Mouse (Mus musculus) forebrain, embryonic 11.5 days (tissue): Measurements from ENCODE around the gene Gm20517. TPM values are rescaled to one million over a fixed set of nuclear protein-coding genes. Genes with fewer than 3 reads are reported as not detected.
A peak's percentile ranks its signal among the peaks of the same experiment; 100 is the strongest.
"Not testable (repeated sequence)": the region's sequence is repeated elsewhere in the genome, so short reads cannot be mapped to it uniquely, and the experiment has no call there.

Experiments
- ATAC-seq: fragments of 200-750 bp; cut with Nextera tagmentation; replicated peaks from 2 replicates; pipeline ENCODE4 v1.8.0; 2017; ENCODE audit warnings: moderate TSS enrichment; ENCODE audit not compliant: low FRiP score
- DNase-seq: peaks from one replicate; pipeline ENCODE4 v3.0.0-alpha.2; 2017; ENCODE audit warnings: low spot score
- H3K27ac ChIP-seq: fragments of 300-500 bp; sonication (generic); 2 replicates; pipeline ENCODE4 v1.5.1; 2014; ENCODE audit warnings: low read depth, low read length
- H3K27me3 ChIP-seq: fragments of 300-500 bp; sonication (generic); 2 replicates; pipeline ENCODE4 v1.6.1; 2014; ENCODE audit warnings: mild to moderate bottlenecking, low read length, mixed read lengths; ENCODE audit not compliant: control insufficient read depth, insufficient read depth
- H3K36me3 ChIP-seq: fragments of 300-500 bp; sonication (generic); 2 replicates; pipeline ENCODE4 v1.6.1; 2014; ENCODE audit warnings: mild to moderate bottlenecking, low read length, moderate library complexity, mixed read lengths; ENCODE audit not compliant: control insufficient read depth, insufficient read depth
- H3K4me1 ChIP-seq: fragments of 300-500 bp; sonication (generic); replicated peaks from 2 replicates; pipeline ENCODE4 v1.6.1; 2014; ENCODE audit warnings: low read length, mixed read lengths; ENCODE audit not compliant: control insufficient read depth, insufficient read depth
- H3K4me2 ChIP-seq: fragments of 300-500 bp; sonication (generic); 2 replicates; pipeline ENCODE4 v1.6.1; 2014; ENCODE audit warnings: low read depth, mild to moderate bottlenecking, low read length, moderate library complexity, mixed read lengths; ENCODE audit not compliant: severe bottlenecking
- H3K4me3 ChIP-seq: fragments of 300-500 bp; sonication (generic); 2 replicates; pipeline ENCODE4 v1.5.1; 2014; ENCODE audit warnings: low read depth, low read length
- H3K9ac ChIP-seq: fragments of 300-500 bp; sonication (generic); 2 replicates; pipeline ENCODE4 v1.6.1; 2014; ENCODE audit warnings: low read length
- H3K9me3 ChIP-seq: fragments of 300-500 bp; sonication (generic); 2 replicates; pipeline ENCODE4 v1.6.1; 2016; ENCODE audit warnings: low read length, mixed read lengths; ENCODE audit not compliant: control insufficient read depth
- WGBS: fragments of 180-500 bp; shearing (Covaris S2); extraction: QIAGEN DNeasy Blood & Tissue Kit; methylation state at CpG from one replicate; pipeline ENCODE4 v1.1.7; 2014; 5-methylcytosine and 5-hydroxymethylcytosine counted together
- polyA plus RNA-seq: library from polyadenylated mRNA; unstranded; fragments of >200 nt; fragmentation: Nextera tagmentation; extraction: Ambion mirVana; gene quantifications from 2 replicates; pipeline ENCODE4 v1.2.1, GENCODE M21; 2014

Gene Gm20517
- polyA plus RNA-seq, 1 experiment from 2014 or later: 2.4 TPM

DNA sequence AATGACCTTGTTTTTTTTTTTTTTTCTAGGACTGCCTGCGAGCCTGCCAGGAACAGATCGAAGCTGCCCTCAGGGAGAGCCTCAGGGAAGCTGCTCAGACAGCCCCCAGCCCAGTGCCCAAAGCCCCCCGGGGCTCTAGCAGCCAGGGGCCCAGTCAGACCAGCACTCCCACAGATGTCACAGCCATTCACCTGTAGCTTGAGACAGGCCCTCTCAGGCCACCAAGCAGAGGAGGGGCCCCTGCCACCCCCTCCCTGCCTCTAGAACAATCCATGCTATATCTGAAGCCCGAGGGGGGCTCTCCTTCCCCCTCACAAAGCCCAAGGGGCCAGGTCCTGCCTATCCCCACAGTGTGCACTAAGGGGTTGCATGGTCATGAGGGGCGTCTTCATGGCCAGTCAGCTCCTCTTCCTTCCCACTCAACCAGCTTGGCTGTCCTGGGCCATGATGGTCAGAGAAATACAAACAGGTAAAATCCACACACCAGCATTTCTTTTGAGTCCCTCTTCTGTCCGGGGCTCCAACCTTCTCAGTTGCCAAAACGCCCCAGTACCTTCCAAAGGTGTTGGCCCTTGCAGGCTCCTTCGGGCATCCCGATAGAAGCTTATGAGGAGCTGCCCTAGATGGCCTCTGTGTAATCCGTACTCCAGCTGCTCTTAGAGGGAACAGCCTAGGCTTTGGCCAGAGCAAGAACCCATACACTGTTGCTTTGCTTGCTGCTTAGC, 12.6 kb upstream of the Gm20517 start:
- Histone ChIP-seq H3K4me1 (peaks cover 28% of the 10 kb centered on the region), H3K27ac (peak overlapping the region; percentile 37; the same call in 1 of the 2 replicates)
- ATAC-seq, H3K36me3 ChIP-seq, H3K9ac ChIP-seq, H3K4me2 ChIP-seq, H3K9me3 ChIP-seq, H3K27me3 ChIP-seq, DNase-seq, H3K4me3 ChIP-seq: not testable (repeated sequence)
- 88% methylated on average over 10 of the region's 10 CpGs for WGBS

DNA sequence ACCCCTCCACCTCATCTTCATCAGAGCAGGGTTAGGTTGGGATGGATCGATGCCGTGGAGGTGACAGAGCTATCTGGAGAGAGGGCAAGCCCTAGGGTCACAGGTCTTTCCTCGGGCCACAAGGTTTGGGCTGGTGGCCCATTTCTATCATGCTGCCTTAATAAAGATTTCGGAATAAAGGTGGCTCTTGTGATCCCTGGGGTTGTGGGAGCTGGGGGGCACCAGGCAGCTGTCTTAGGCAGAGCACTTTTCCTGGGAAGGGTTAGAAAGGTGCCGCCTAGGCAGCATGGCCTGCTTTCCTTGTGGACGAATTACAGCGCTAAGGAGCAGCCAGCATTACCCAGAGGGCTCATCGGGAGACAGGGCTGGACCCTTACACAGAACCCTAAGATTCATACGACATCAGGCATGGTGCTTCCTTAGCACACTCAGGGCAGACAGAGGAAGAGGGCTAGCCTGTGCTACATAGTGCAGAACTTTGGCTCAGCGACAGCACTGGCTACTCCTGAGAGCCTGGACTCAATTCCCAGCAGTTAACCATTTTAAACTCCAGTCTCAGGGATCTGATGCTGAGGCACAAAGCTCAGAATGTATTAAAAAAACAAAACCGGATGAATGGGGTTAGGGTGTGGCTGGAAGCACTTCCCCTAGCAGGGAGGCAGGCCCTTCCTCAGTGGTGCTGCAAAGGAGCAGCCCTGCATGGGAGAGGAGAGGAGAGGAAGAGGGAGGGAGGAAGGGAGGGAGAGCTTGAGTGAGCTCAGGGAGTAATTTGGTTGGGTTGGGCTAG, 11.7 kb upstream of the Gm20517 start:
- peaks cover 5% of the 10 kb centered on the region for H3K36me3 ChIP-seq

DNA sequence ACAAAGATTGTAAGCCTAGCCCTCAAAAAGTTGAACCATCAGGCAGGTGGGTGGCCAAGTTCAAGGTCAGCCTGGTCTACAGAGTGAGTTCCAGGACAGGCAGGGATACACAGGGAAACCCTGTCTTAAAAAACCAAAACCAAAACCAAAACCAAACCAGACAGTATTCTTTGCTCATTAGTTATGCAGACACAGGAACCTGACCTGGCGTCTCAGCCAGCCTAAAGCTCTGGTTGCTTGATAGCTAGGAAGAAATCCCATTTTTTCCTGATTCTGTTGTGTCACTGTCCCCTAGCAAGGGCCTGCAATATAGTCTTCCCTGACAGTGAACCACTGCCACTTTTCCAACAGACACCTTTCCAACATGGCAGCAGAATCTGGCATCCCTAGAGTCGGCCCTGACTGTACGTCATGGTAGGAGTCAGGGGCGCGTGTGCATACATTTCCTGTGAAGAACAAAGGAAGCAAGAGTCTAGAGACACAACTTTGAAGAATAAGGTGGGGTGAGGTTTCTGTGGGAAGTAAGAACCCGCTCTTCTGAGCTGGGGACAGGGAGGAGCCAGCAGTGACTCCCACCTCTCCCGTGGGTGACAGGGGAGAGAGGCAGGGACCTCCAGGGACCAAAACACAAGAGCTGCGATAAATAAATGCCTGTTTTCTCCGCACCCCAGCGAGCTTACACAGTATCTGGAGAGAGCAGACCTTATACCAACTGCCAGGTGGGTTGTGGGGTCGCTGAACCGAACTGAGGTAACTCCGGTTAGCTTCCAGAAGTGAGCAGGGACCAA, 10.6 kb upstream of the Gm20517 start:
- Histone ChIP-seq H3K27me3 (no peaks in the 10 kb centered on the region), H3K27ac (no peak overlapping the region), H3K4me2 (no peak overlapping the region), H3K9me3 (no peaks in the 10 kb centered on the region), H3K36me3 (peaks cover 5% of the 10 kb centered on the region), H3K9ac (no peak overlapping the region), H3K4me3 (no peak overlapping the region), H3K4me1 (peaks cover 21% of the 10 kb centered on the region)
- WGBS: 91% methylated on average over 13 of the region's 13 CpGs
- ATAC-seq (no peak), DNase-seq (no peak)

More for the DNA sequence above, 11.7 kb upstream of the Gm20517 start:
- Histone ChIP-seq H3K4me3 (no peak overlapping the region), H3K9ac (no peak overlapping the region), H3K4me2 (no peak overlapping the region), H3K27me3 (no peaks in the 10 kb centered on the region), H3K9me3 (no peaks in the 10 kb centered on the region), H3K4me1 (peaks cover 28% of the 10 kb centered on the region), H3K27ac (no peak overlapping the region)
- ATAC-seq: no peak
- no peak for DNase-seq
- WGBS: 80% methylated on average over 11 of the region's 11 CpGs

DNA sequence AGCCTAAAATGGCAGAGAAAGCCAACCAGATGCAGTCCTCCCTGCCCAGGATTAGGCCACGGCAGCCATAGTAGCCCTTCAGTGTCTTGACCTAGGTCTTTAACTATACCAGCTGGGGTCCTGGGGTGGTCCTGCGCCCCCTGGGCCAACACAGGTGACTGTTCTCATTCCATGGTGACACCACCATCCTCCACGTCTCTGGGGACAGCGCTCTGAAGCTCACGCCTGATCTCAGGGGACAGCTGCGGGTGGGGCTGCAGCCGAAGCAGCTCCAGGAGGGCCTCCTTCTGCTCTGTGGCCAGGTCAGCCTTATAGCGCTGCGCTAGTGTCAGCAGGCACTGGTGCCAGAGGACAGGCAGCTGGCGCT, 10.0 kb upstream of the Gm20517 start:
- 94% methylated on average over 10 of the region's 10 CpGs for WGBS
- Histone ChIP-seq H3K9ac (no peak overlapping the region), H3K4me1 (peaks cover 16% of the 10 kb centered on the region), H3K27me3 (no peaks in the 10 kb centered on the region), H3K27ac (no peak overlapping the region), H3K36me3 (peaks cover 5% of the 10 kb centered on the region), H3K4me3 (no peak overlapping the region), H3K9me3 (no peaks in the 10 kb centered on the region), H3K4me2 (no peak overlapping the region)
- DNase-seq (no peak), ATAC-seq (no peak)

DNA sequence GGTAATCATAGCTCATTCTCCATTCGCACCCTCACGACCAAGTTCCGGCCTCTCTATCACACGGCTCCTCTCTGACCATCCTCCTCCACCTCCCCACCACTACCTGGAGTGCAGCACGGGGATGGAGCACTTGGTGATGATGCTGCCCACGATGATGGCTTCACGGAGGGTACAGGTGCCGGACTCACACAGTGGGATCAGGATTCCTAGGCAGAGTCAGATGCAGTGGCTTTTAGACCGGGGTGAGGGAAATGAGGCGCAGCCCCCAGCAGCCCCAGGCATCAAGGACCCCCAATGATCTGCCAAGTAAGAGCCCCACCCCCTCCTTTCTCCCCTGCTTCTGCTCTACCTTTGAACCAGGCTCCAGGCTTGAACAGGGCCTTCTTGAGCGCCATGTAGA, 9.1 kb upstream of the Gm20517 start:
- ATAC-seq (no peak), DNase-seq (no peak)
- Histone ChIP-seq H3K9ac (no peak overlapping the region), H3K4me1 (peaks cover 8% of the 10 kb centered on the region), H3K4me3 (no peak overlapping the region), H3K27me3 (no peaks in the 10 kb centered on the region), H3K27ac (no peak overlapping the region), H3K36me3 (peaks cover 5% of the 10 kb centered on the region), H3K9me3 (no peaks in the 10 kb centered on the region), H3K4me2 (no peak overlapping the region)
- 91% methylated on average over 11 of the region's 11 CpGs for WGBS

DNA sequence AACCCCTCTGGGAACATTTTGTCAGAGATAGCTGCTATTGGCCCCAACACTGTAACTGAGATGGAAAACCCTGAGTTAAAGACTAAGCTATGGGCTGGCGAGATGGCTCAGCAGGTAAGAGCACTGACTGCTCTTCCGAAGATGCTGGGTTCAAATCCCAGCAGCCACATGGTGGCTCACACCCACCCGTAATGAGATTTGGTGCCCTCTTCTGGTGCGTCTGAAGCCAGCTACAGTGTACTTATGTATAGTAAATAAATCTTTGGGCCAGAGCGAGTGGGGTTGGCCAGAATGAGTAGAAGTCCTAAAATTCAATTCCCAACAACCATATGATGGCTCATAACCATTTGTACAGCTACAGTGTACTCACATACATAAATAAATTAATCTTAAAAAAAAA, 5.2 kb upstream of the Gm20517 start:
- no peaks in the 10 kb centered on the region for H3K27me3 ChIP-seq
- no peak overlapping the region for H3K27ac ChIP-seq
- 81% methylated on average over 5 of the region's 5 CpGs for WGBS
- DNase-seq (no peak), ATAC-seq (no peak)
- H3K4me1 ChIP-seq: peaks cover 4% of the 10 kb centered on the region; the same call in 1 of the 2 replicates
- peaks cover 5% of the 10 kb centered on the region for H3K36me3 ChIP-seq
- no peak overlapping the region for H3K4me2 ChIP-seq
- H3K9ac ChIP-seq: no peak overlapping the region
- no peak overlapping the region for H3K4me3 ChIP-seq
- no peaks in the 10 kb centered on the region for H3K9me3 ChIP-seq

DNA sequence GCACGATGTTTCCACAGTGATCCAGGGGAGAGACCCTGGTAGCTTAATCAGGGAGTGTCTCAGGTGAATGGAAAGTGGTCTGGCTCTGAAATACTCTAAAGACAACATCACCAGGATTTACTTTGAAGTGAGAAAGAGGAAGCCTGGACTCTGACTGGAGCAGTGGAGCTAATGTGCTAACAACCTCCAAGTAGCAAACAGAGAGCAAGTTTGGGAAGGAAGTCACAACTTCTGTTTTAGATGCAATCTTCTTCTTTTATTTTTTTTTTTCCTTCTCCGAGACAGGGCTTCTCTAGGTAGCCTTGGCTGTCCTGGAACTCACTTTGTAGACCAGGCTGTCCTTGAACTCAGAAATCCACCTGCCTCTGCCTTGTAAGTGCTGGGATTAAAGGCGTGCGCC, 2.2 kb upstream of the Gm20517 start:
- DNase-seq (no peak), ATAC-seq (no peak)
- 0 out of 2 replicates have a peak overlapping the region, but pooled peaks have one; percentile 5 for H3K4me2 ChIP-seq
- H3K36me3 ChIP-seq: peaks cover under 1% of the 10 kb centered on the region; the same call in 1 of the 2 replicates
- H3K9me3 ChIP-seq: no peaks in the 10 kb centered on the region
- 94% methylated on average over 4 of the region's 4 CpGs for WGBS
- no peaks in the 10 kb centered on the region for H3K27me3 ChIP-seq
- H3K4me3 ChIP-seq: no peak overlapping the region
- no peak overlapping the region for H3K9ac ChIP-seq
- peaks cover 11% of the 10 kb centered on the region; the same call in 1 of the 2 replicates for H3K4me1 ChIP-seq
- H3K27ac ChIP-seq: no peak overlapping the region

DNA sequence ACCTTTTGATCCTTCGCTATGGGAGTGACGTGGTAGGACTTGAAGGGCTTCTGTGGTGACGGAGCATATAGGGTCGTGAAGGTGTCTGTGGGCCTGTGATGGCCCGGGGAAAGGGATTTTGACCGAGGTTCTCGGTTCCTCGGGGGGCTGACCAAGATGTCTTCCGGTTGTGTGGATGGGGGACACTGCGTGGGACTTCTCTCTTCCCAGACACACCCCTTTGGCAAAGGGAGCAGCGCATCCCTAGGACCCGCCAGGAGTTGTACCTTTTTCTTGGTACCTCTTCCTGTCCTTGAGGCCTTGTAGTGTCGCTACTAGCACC, 233 bp downstream of the Gm20517 start:
- H3K4me3 ChIP-seq: peak overlapping the region; percentile 81
- H3K9me3 ChIP-seq: no peaks in the 10 kb centered on the region
- no peak for ATAC-seq
- DNase-seq: no peak
- peak overlapping the region; percentile 73 for H3K9ac ChIP-seq
- H3K4me2 ChIP-seq: peak overlapping the region; percentile 86
- peaks cover 11% of the 10 kb centered on the region; the same call in 1 of the 2 replicates for H3K4me1 ChIP-seq
- 0% methylated on average over 13 of the region's 13 CpGs for WGBS
- no peaks in the 10 kb centered on the region for H3K27me3 ChIP-seq
- no peak overlapping the region for H3K27ac ChIP-seq
- H3K36me3 ChIP-seq: peaks cover 5% of the 10 kb centered on the region; the same call in 1 of the 2 replicates
